Mouse (Mus musculus) neural tube, embryonic 11.5 days (tissue): ENCODE results near the gene Celsr1. TPM values are rescaled to one million over a fixed set of nuclear protein-coding genes. Genes with fewer than 3 reads are reported as not detected.

ENCODE experiments used
- ATAC-seq: fragments of 200-750 bp; cut with Nextera tagmentation; 2 replicates; pipeline ENCODE4 v1.8.0; 2017; ENCODE audit warnings: moderate number of reproducible peaks, mild to moderate bottlenecking, moderate TSS enrichment, moderate library complexity; ENCODE audit not compliant: insufficient read depth, low FRiP score, low TSS enrichment
- DNase-seq: peaks from one replicate; pipeline ENCODE4 v3.0.0-alpha.2; 2015; ENCODE audit warnings: low spot score
- H3K27ac ChIP-seq: fragments of 300-500 bp; sonication (generic); 2 replicates; pipeline ENCODE4 v1.5.1; 2014; ENCODE audit warnings: low read depth, mild to moderate bottlenecking, low read length
- H3K27me3 ChIP-seq: fragments of 300-500 bp; sonication (generic); 2 replicates; pipeline ENCODE4 v1.6.1; 2014; ENCODE audit warnings: mild to moderate bottlenecking, low read length, mixed read lengths; ENCODE audit not compliant: control insufficient read depth, insufficient read depth
- H3K36me3 ChIP-seq: fragments of 300-500 bp; sonication (generic); 2 replicates; pipeline ENCODE4 v1.6.1; 2014; ENCODE audit warnings: mild to moderate bottlenecking, low read length, moderate library complexity, mixed read lengths; ENCODE audit not compliant: control insufficient read depth, insufficient read depth
- H3K4me1 ChIP-seq: fragments of 300-500 bp; sonication (generic); 2 replicates; pipeline ENCODE4 v1.6.1; 2014; ENCODE audit warnings: low read length, mixed read lengths; ENCODE audit not compliant: control insufficient read depth, insufficient read depth
- H3K4me2 ChIP-seq: fragments of 300-500 bp; sonication (generic); 2 replicates; pipeline ENCODE4 v1.6.1; 2014; ENCODE audit warnings: low read depth, mild to moderate bottlenecking, moderate library complexity
- H3K4me3 ChIP-seq: fragments of 300-500 bp; sonication (generic); 2 replicates; pipeline ENCODE4 v1.5.1; 2014; ENCODE audit warnings: low read depth, low read length
- H3K9ac ChIP-seq: fragments of 300-500 bp; sonication (generic); 2 replicates; pipeline ENCODE4 v1.6.1; 2014; ENCODE audit warnings: mild to moderate bottlenecking, low read length
- H3K9me3 ChIP-seq: fragments of 300-500 bp; sonication (generic); 2 replicates; pipeline ENCODE4 v1.6.1; 2016; ENCODE audit warnings: low read length; ENCODE audit not compliant: control insufficient read depth
- WGBS: fragments of 180-500 bp; shearing (Covaris S2); extraction: QIAGEN DNeasy Blood & Tissue Kit; methylation state at CpG from one replicate; pipeline ENCODE4 v1.1.7; 2014; 5-methylcytosine and 5-hydroxymethylcytosine counted together
- polyA plus RNA-seq: library from polyadenylated mRNA; unstranded; fragments of >200 nt; fragmentation: Nextera tagmentation; extraction: Ambion mirVana; gene quantifications from 2 replicates; pipeline ENCODE4 v1.2.1, GENCODE M21; 2014

Celsr1 gene
- polyA plus RNA-seq, 1 experiment from 2014 or later = 5.4 TPM

DNA sequence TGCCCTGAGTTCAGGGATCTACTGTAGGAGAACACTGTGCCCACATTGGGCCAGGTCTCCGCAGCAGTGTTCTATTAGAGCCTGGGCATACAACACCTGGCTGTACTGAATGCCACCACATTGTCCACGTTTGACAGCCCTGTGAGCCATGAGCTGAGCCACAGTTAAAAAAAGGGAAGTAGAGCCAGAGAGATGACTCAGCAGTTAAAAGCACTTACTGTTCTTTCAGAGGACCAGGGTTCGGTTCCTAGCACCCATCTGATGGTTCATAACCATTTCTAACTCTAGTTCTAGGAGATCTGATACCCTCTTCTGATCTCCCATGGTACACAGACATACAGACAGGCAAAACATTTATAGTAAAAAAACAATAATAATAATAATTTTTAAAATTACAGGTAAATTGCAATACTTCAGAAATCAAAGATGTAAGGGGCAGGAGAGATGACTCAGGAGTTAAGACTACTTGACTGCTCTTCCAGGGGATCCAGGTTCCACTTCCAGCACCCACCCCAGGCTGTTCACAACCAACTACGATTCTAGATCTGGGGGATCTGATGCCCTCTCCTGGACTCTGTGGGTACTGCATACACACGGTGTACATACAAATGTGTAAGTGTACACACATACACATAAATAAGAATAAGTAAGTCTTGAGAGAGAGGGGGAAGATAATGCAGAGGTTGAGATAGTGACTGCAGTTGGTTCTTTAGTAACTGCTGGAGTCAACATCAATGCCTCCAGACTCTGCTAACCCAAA is 14.6 kb downstream of the Celsr1 start:
- Histone ChIP-seq H3K27me3 (no peaks in the 10 kb centered on the region), H3K9ac (no peak overlapping the region), H3K9me3 (peaks cover 3% of the 10 kb centered on the region; the same call in 1 of the 2 replicates), H3K27ac (no peak overlapping the region), H3K4me1 (no peaks in the 10 kb centered on the region), H3K4me3 (no peak overlapping the region), H3K4me2 (no peak overlapping the region), H3K36me3 (no peaks in the 10 kb centered on the region)
- 93% methylated on average over 5 of the region's 5 CpGs for WGBS
- ATAC-seq (no peak), DNase-seq (no peak)

DNA sequence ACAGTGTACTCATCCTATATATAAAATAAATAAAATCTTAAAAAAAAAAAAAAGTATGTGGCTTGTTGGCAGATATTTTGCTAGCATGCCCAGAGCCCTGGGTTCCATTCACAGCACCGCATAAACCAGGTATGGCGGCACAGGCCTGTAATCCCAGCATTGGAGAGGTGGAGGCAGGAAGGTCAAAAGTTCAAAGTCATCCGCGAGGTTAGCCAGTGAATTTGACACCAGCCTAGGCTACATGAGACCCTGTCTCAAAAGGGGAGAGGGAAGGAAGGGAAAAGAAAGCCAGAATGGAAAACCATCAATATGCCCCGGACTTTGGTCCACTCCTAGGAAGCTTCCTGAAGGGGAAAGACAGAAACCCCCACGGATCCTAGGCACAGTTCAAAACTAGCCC is 16.2 kb downstream of the Celsr1 start:
- H3K36me3 ChIP-seq = no peaks in the 10 kb centered on the region
- peaks cover 3% of the 10 kb centered on the region; the same call in 1 of the 2 replicates for H3K9me3 ChIP-seq
- DNase-seq (no peak), ATAC-seq (no peak)
- peaks cover 4% of the 10 kb centered on the region; the same call in 1 of the 2 replicates for H3K4me1 ChIP-seq
- no peak overlapping the region for H3K4me3 ChIP-seq
- H3K27ac ChIP-seq = no peak overlapping the region
- no peaks in the 10 kb centered on the region for H3K27me3 ChIP-seq
- H3K9ac ChIP-seq = no peak overlapping the region
- 94% methylated on average over 6 of the region's 6 CpGs for WGBS
- no peak overlapping the region for H3K4me2 ChIP-seq

GRCm38 (mm10) chr15:86015860-86016541 is 17.6 kb downstream of the Celsr1 start:
- H3K4me1 ChIP-seq = peaks cover 4% of the 10 kb centered on the region; the same call in 1 of the 2 replicates
- no peak overlapping the region for H3K4me3 ChIP-seq
- no peak overlapping the region for H3K9ac ChIP-seq
- H3K9me3 ChIP-seq = peaks cover 3% of the 10 kb centered on the region; the same call in 1 of the 2 replicates
- ATAC-seq = no peak
- H3K4me2 ChIP-seq = no peak overlapping the region
- WGBS = 80% methylated on average over 13 of the region's 13 CpGs
- no peaks in the 10 kb centered on the region for H3K27me3 ChIP-seq
- no peak for DNase-seq
- H3K36me3 ChIP-seq = no peaks in the 10 kb centered on the region
- no peak overlapping the region for H3K27ac ChIP-seq

- Histone ChIP-seq H3K4me2 (no peak overlapping the region), H3K9ac (no peak overlapping the region), H3K4me3 (no peak overlapping the region), H3K27ac (no peak overlapping the region), H3K9me3 (peaks cover 3% of the 10 kb centered on the region; the same call in 1 of the 2 replicates), H3K4me1 (peaks cover 4% of the 10 kb centered on the region; the same call in 1 of the 2 replicates), H3K36me3 (no peaks in the 10 kb centered on the region), H3K27me3 (no peaks in the 10 kb centered on the region)
- DNase-seq (no peak), ATAC-seq (no peak)
- WGBS = 88% methylated on average over 7 of the region's 7 CpGs
Measured at GRCm38 (mm10) chr15:86015026-86015425, 18.6 kb downstream of the Celsr1 start.

DNA sequence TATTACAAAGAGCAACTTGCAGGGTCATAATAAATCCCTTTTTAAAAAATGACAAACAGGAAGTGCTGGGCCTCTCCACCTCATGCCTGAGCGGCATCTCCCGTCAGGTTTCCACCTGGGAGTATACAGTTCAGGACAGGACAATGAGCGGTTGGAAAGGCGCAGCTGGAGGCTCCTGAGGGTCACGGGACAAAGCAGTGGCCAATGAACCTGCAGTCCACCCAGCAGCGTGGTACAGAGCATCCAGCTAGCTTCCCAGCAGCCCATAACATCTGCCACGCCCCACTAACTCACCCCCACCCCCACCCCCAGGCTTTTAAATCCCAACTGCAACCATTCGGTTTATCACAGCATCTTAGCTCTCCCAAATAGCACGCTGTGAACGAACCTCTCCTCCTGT is 19.9 kb downstream of the Celsr1 start:
- no peak overlapping the region for H3K4me3 ChIP-seq
- 29% methylated on average over 10 of the region's 10 CpGs for WGBS
- ATAC-seq (peak; percentile 67; the same call in 1 of the 2 replicates), DNase-seq (no peak)
- no peak overlapping the region for H3K4me2 ChIP-seq
- H3K27me3 ChIP-seq = no peaks in the 10 kb centered on the region
- H3K4me1 ChIP-seq = peaks cover 4% of the 10 kb centered on the region; the same call in 1 of the 2 replicates
- no peaks in the 10 kb centered on the region for H3K9me3 ChIP-seq
- no peaks in the 10 kb centered on the region for H3K36me3 ChIP-seq
- H3K27ac ChIP-seq = no peak overlapping the region
- no peak overlapping the region for H3K9ac ChIP-seq

GRCm38 (mm10) chr15:86013130-86013529 is 20.4 kb downstream of the Celsr1 start:
- Histone ChIP-seq H3K9ac (no peak overlapping the region), H3K4me1 (peaks cover 4% of the 10 kb centered on the region; the same call in 1 of the 2 replicates), H3K36me3 (no peaks in the 10 kb centered on the region), H3K27ac (no peak overlapping the region), H3K4me2 (no peak overlapping the region), H3K27me3 (no peaks in the 10 kb centered on the region), H3K9me3 (no peaks in the 10 kb centered on the region), H3K4me3 (no peak overlapping the region)
- DNase-seq = peak; percentile 30
- WGBS = 27% methylated on average over 2 of the region's 2 CpGs
- ATAC-seq = peak; percentile 48; the same call in 1 of the 2 replicates

DNA sequence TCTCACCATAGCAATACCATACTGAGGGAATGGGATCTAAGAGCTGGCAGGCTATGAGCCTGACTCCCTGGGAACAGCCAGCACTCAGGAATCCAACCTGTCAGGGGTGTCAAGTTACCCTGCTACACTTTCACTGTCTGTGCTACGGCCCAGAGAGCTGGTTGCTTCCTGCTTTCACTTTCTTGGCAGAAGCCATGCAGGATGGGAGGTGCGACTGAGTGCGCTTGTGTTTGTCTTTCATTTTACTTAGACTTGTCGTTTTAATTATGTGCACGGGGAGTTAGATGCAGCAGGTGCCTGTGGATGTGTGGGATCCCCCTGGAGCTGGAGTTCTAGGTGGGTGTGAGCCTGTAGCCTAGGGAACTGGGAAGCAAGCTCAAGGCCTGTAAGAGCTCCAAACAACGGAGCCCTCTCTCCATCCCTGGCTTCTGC is 25.9 kb downstream of the Celsr1 start:
- Histone ChIP-seq H3K27ac (no peak overlapping the region), H3K36me3 (no peaks in the 10 kb centered on the region), H3K4me1 (peaks cover 20% of the 10 kb centered on the region), H3K4me2 (no peak overlapping the region), H3K9ac (no peak overlapping the region), H3K4me3 (no peak overlapping the region), H3K9me3 (no peaks in the 10 kb centered on the region), H3K27me3 (no peaks in the 10 kb centered on the region)
- WGBS = 23% methylated on average over 6 of the region's 6 CpGs
- no peak for ATAC-seq
- no peak for DNase-seq

GRCm38 (mm10) chr15:86005691-86006525 is 27.7 kb downstream of the Celsr1 start:
- no peaks in the 10 kb centered on the region for H3K27me3 ChIP-seq
- no peak overlapping the region for H3K9ac ChIP-seq
- DNase-seq (peak; percentile 85), ATAC-seq (peak; percentile 79)
- no peaks in the 10 kb centered on the region for H3K9me3 ChIP-seq
- WGBS = 11% methylated on average over 11 of the region's 11 CpGs
- H3K4me1 ChIP-seq = peaks cover 20% of the 10 kb centered on the region
- no peak overlapping the region for H3K4me3 ChIP-seq
- H3K4me2 ChIP-seq = 0 out of 2 replicates have a peak overlapping the region, but pooled peaks have one; percentile 23
- peak overlapping the region; percentile 74 for H3K27ac ChIP-seq
- H3K36me3 ChIP-seq = no peaks in the 10 kb centered on the region
